Mouse (Mus musculus) CH12F3 (cell line): ENCODE data around the gene Pxn.

ENCODE experiments used
- in situ Hi-C: fragments of 300-500 bp; cut with MboI; formaldehyde crosslinking; loops from 2 replicates; pipeline ENCODE4 v1.14.3; 2020; ENCODE audit warnings: low sequenced_read_pairs

Pxn gene

GRCm38 (mm10) chr5:115548501-115549285 lies 42.2 kb downstream of the Pxn start:
- in situ Hi-C loops = no loop called here

- in situ Hi-C loops = no loop called here
Measured at GRCm38 (mm10) chr5:115550482-115551005, 44.1 kb downstream of the Pxn start.

- in situ Hi-C loops = no loop called here
Measured at GRCm38 (mm10) chr5:115551386-115551785, 44.9 kb downstream of the Pxn start.

- in situ Hi-C loops = no loop called here
Measured at GRCm38 (mm10) chr5:115551799-115552198, 45.3 kb downstream of the Pxn start.

GRCm38 (mm10) chr5:115553801-115554420 lies 47.4 kb downstream of the Pxn start:
- in situ Hi-C loops = no loop called here

- in situ Hi-C loops = no loop called here
Measured at GRCm38 (mm10) chr5:115554536-115555291, 48.2 kb downstream of the Pxn start.

GRCm38 (mm10) chr5:115556217-115556616 lies 49.7 kb downstream of the Pxn start:
- in situ Hi-C loops = no loop called here

- in situ Hi-C loops = no loop called here
Measured at GRCm38 (mm10) chr5:115558182-115558794, 51.8 kb downstream of the Pxn start.

GRCm38 (mm10) chr5:115559237-115560101 lies 53.0 kb downstream of the Pxn start, which contains the start of gene Rplp0:
TSS of gene Rplp0 (plus strand) at chr5:115559467.
- in situ Hi-C loops = no loop called here

- in situ Hi-C loops = no loop called here
Measured at GRCm38 (mm10) chr5:115560336-115560905, 53.9 kb downstream of the Pxn start.

- in situ Hi-C loops = no loop called here
Measured at GRCm38 (mm10) chr5:115563771-115564585, 57.5 kb downstream of the Pxn start.

GRCm38 (mm10) chr5:115564737-115565393 lies 58.4 kb downstream of the Pxn start, which contains the start of gene Gcn1l1:
TSS of gene Gcn1l1 (plus strand) at chr5:115565254.
- in situ Hi-C loops = no loop called here

GRCm38 (mm10) chr5:115565403-115565802 lies 58.9 kb downstream of the Pxn start:
- in situ Hi-C loops = no loop called here

- in situ Hi-C loops = no loop called here
Measured at GRCm38 (mm10) chr5:115568681-115569080, 62.2 kb downstream of the Pxn start.

- in situ Hi-C loops = no loop called here
Measured at GRCm38 (mm10) chr5:115569308-115569707, 62.8 kb downstream of the Pxn start.

- in situ Hi-C loops = no loop called here
Measured at GRCm38 (mm10) chr5:115569721-115570120, 63.2 kb downstream of the Pxn start.

GRCm38 (mm10) chr5:115571086-115571485 lies 64.6 kb downstream of the Pxn start:
- in situ Hi-C loops = no loop called here
